27 mouse cellular contexts compared by ENCODE assay signal in genomic region chrX:96339108-96339507, GRCm38 (mm10). TPM values are rescaled to one million over a fixed set of nuclear protein-coding genes. Genes with fewer than 3 reads are reported as not detected.
"Had no signal": no experiment of that assay in that cellular context is flagged by ENCODE, and none has a peak within 500 bp of the region (broad histone marks: within the 10 kb centered on the region; RNA-seq: fewer than 3 reads in every experiment).

No protein-coding gene starts in this region.

- H3K27me3 ChIP-seq: liver, embryonic 13.5 days; liver, embryonic 15.5 days; lung, embryonic 15.5 days; megakaryocyte, embryonic 14.5 days; midbrain, embryonic 13.5 days; midbrain, embryonic 15.5 days; neural tube, embryonic 13.5 days; neural tube, embryonic 15.5 days had no signal

- H3K27ac ChIP-seq: liver, embryonic 13.5 days; liver, embryonic 15.5 days; lung, embryonic 15.5 days; macrophage; midbrain, embryonic 13.5 days; midbrain, embryonic 15.5 days; neural tube, embryonic 13.5 days; neural tube, embryonic 15.5 days had no signal

- H3K9ac ChIP-seq: liver, embryonic 13.5 days; liver, embryonic 15.5 days; liver, postnatal 0 days; lung, embryonic 15.5 days; midbrain, embryonic 13.5 days; midbrain, embryonic 15.5 days; neural tube, embryonic 13.5 days; neural tube, embryonic 15.5 days had no signal

- H3K4me2 ChIP-seq: liver, embryonic 13.5 days; liver, embryonic 15.5 days; lung, embryonic 15.5 days; midbrain, embryonic 11.5 days; midbrain, embryonic 13.5 days; midbrain, embryonic 15.5 days; neural tube, embryonic 13.5 days; neural tube, embryonic 15.5 days had no signal

- H3K9me3 ChIP-seq: liver, embryonic 13.5 days; liver, embryonic 15.5 days; lung, embryonic 15.5 days; megakaryocyte, embryonic 14.5 days; midbrain, embryonic 13.5 days; midbrain, embryonic 15.5 days; neural tube, embryonic 13.5 days; neural tube, embryonic 15.5 days had no signal

- DNase-seq: liver, embryonic 13.5 days; liver, postnatal 0 days; lung, adult 2 months; lung, postnatal 10 days; lung, postnatal 36 days; retina, postnatal 1 day; right cerebral cortex, adult 18-20 months; right cerebral cortex, postnatal 25 days; right cerebral cortex, postnatal 4 days; spleen, adult 18-20 months; thymus, adult 18-20 months; thymus, postnatal 14 days; thymus, postnatal 36 days had no signal

- ATAC-seq: liver, postnatal 0 days; midbrain, embryonic 13.5 days; midbrain, embryonic 15.5 days had no signal

- H3K4me1 ChIP-seq: liver, embryonic 13.5 days; liver, embryonic 15.5 days; lung, embryonic 15.5 days; megakaryocyte, embryonic 14.5 days; midbrain, embryonic 13.5 days; midbrain, embryonic 15.5 days; neural tube, embryonic 13.5 days; neural tube, embryonic 15.5 days had no signal

- H3K36me3 ChIP-seq: liver, embryonic 13.5 days; liver, embryonic 15.5 days; lung, embryonic 15.5 days; midbrain, embryonic 13.5 days; midbrain, embryonic 15.5 days; neural tube, embryonic 13.5 days; neural tube, embryonic 15.5 days had no signal

- H3K4me3 ChIP-seq: liver, embryonic 13.5 days; liver, embryonic 15.5 days; lung, embryonic 15.5 days; megakaryocyte, embryonic 14.5 days; midbrain, embryonic 13.5 days; midbrain, embryonic 15.5 days; myocyte; neural tube, embryonic 13.5 days; neural tube, embryonic 15.5 days had no signal

RNA-seq across cellular contexts. Expression of gene Vsig4, which starts 45.9 kb away (rescaled TPM):
- polyA plus RNA-seq: lung, adult 2 months; lung, embryonic 15.5 days; midbrain, embryonic 11.5 days; midbrain, embryonic 13.5 days; midbrain, embryonic 15.5 days; myocyte; neural tube, embryonic 11.5 days; neural tube, embryonic 13.5 days; neural tube, embryonic 15.5 days; small intestine, adult 2 months; stomach, embryonic 14.5 days; thymus, postnatal 0 days had no signal
